Comparison of ENCODE assay signal across 27 mouse cellular contexts in the genomic region with DNA sequence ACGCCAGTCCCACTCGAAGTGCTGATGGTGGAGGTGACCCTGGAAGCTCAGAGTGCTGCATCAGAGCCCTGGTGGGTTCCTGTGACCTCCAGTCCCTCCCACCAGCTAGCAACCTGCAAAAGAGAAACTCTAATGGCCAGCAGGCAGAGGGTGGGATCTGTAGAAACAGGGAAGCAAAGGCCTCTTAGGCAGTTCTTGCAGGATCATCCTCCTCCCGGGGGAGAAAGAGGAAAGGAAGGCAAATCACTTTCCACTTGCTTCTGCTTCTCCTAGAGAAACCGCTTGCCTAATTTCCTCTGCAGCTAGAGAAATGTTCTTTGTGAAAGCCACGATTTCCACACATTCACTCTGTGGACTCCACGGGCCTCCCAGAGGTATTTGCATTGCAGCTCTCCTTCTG. TPM values are rescaled to one million over a fixed set of nuclear protein-coding genes. Genes with fewer than 3 reads are reported as not detected.
DNase-seq lines count a peak whose midpoint lies in the region; ATAC-seq and TF ChIP-seq lines count a peak whose summit lies in the region.
"Had no signal": no experiment of that assay in that cellular context is flagged by ENCODE, and none has a peak within 500 bp of the region (broad histone marks: within the 10 kb centered on the region; RNA-seq: fewer than 3 reads in every experiment).

No protein-coding gene starts in this region.

- intact Hi-C loops in heart, adult 2 months (cut with DNase I) = no loop called here

- no peaks in the 10 kb centered on the region for H3K9me3 ChIP-seq in lung, postnatal 0 days (ENCODE audit: low read length)
- H3K9me3 ChIP-seq: heart, embryonic 12.5 days; hindbrain, embryonic 15.5 days; liver, embryonic 15.5 days had no signal

- TF ChIP-seq POLR2A in heart, adult 2 months (IDR thresholded peaks at IDR 0.05; ENCODE audit: insufficient read depth, low read depth, low read length) = no peak
- TF ChIP-seq POLR2A in bone marrow, adult 2 months (IDR thresholded peaks at IDR 0.05; ENCODE audit: borderline replicate concordance, control insufficient read depth, low read depth, low read length) = no peak

- no peak overlapping the region for H3K27ac ChIP-seq in heart, adult 2 months
- no peak overlapping the region for H3K27ac ChIP-seq in lung, postnatal 0 days (ENCODE audit: low read length)
- peak overlapping the region; percentile 48 for H3K27ac ChIP-seq in bone marrow, adult 2 months (ENCODE audit: control insufficient read depth, insufficient read depth, low read depth, low read length, poor library complexity)
- H3K27ac ChIP-seq in layer of hippocampus, adult 2 months = no peak overlapping the region
- H3K27ac ChIP-seq: hindbrain, embryonic 15.5 days; liver, embryonic 15.5 days; stomach, postnatal 0 days had no signal

- no peaks in the 10 kb centered on the region for H3K4me1 ChIP-seq in heart, adult 2 months (ENCODE audit: control insufficient read depth, insufficient read depth, low read length)
- H3K4me1 ChIP-seq in lung, postnatal 0 days (ENCODE audit: insufficient read depth, low read depth, low read length) = no peaks in the 10 kb centered on the region
- peaks cover 6% of the 10 kb centered on the region for H3K4me1 ChIP-seq in bone marrow, adult 2 months (ENCODE audit: control insufficient read depth, insufficient read depth, low read length)
- H3K4me1 ChIP-seq: heart, embryonic 12.5 days; hindbrain, embryonic 15.5 days had no signal

- no peaks in the 10 kb centered on the region for H3K79me2 ChIP-seq in heart, adult 2 months (replicated peaks; ENCODE audit: control insufficient read depth, insufficient read depth, low read length)

- H3K36me3 ChIP-seq in heart, adult 2 months (ENCODE audit: control insufficient read depth, insufficient read depth, low read length) = no peaks in the 10 kb centered on the region
- H3K36me3 ChIP-seq in lung, postnatal 0 days (ENCODE audit: insufficient read depth, low read length) = no peaks in the 10 kb centered on the region
- H3K36me3 ChIP-seq: heart, embryonic 12.5 days; hindbrain, embryonic 15.5 days; liver, embryonic 15.5 days had no signal

- no peaks in the 10 kb centered on the region for H3K27me3 ChIP-seq in heart, adult 2 months (ENCODE audit: control insufficient read depth, insufficient read depth, low read length)
- no peaks in the 10 kb centered on the region for H3K27me3 ChIP-seq in lung, postnatal 0 days (replicated peaks; ENCODE audit: insufficient read depth, low read length)
- H3K27me3 ChIP-seq: heart, embryonic 12.5 days; hindbrain, embryonic 15.5 days; liver, embryonic 15.5 days had no signal

- peak; percentile 87 for DNase-seq in heart, adult 11 months
- no peak for DNase-seq in heart, adult 2 months
- peak; percentile 26 for DNase-seq in lung, postnatal 0 days (ENCODE audit: low spot score)
- no peak for DNase-seq in lung, postnatal 14 days
- no peak for DNase-seq in layer of hippocampus, adult 2 months (ENCODE audit: low spot score in 2 of 2)
- no peak for DNase-seq in gastrocnemius, adult 8-10 months (ENCODE audit: low spot score in 2 of 2)
- DNase-seq: cerebellum, adult 11 months; cerebellum, adult 9-11 months; gastrocnemius, postnatal 10 days; kidney, adult 2 months; kidney, postnatal 36 days; left cerebral cortex, postnatal 4 days; lung, postnatal 10 days; midbrain, embryonic 14.5 days; right cerebral cortex, adult 18-20 months; right cerebral cortex, postnatal 4 days; thymus, adult 18-20 months; thymus, postnatal 36 days had no signal

- no peak for TF ChIP-seq CTCF in heart, adult 2 months (IDR thresholded peaks at IDR 0.05)
- no peak for TF ChIP-seq CTCF in lung, postnatal 0 days (IDR thresholded peaks at IDR 0.05)
- no peak for TF ChIP-seq CTCF in bone marrow, adult 2 months (IDR thresholded peaks at IDR 0.05; ENCODE audit: control insufficient read depth, insufficient read depth, low read length)
- no peak for TF ChIP-seq CTCF in layer of hippocampus, adult 2 months (conservative IDR thresholded peaks at IDR 0.05)

- no peak overlapping the region for H3K4me2 ChIP-seq in lung, postnatal 0 days (replicated peaks; ENCODE audit: low read depth, low read length)
- H3K4me2 ChIP-seq: heart, embryonic 12.5 days; hindbrain, embryonic 15.5 days; liver, embryonic 15.5 days had no signal

- TF ChIP-seq EP300 in heart, adult 2 months (IDR thresholded peaks at IDR 0.05; ENCODE audit: insufficient read depth, low read depth, low read length) = no peak
- TF ChIP-seq EP300 in lung, postnatal 0 days (IDR thresholded peaks at IDR 0.05) = no peak

- ATAC-seq in lung, postnatal 0 days = no peak
- peak; percentile 64 for ATAC-seq in megakaryocyte, adult 5-6 weeks (ENCODE audit: poor library complexity, severe bottlenecking)
- ATAC-seq: forebrain, embryonic 16.5 days; inflammation-experienced regulatory T-cells, adult 6 months had no signal

- no peak overlapping the region for H3K4me3 ChIP-seq in heart, adult 2 months
- H3K4me3 ChIP-seq in lung, postnatal 0 days (ENCODE audit: low read depth, low read length) = no peak overlapping the region
- no peak overlapping the region for H3K4me3 ChIP-seq in bone marrow, adult 2 months (replicated peaks; ENCODE audit: control insufficient read depth, low read depth, low read length)
- H3K4me3 ChIP-seq in layer of hippocampus, adult 2 months = no peak overlapping the region
- H3K4me3 ChIP-seq: erythroblast, embryonic 14.5 days; heart, embryonic 12.5 days; hindbrain, embryonic 15.5 days; liver, embryonic 15.5 days had no signal

- H3K9ac ChIP-seq in heart, adult 2 months (ENCODE audit: low read depth, low read length) = no peak overlapping the region
- H3K9ac ChIP-seq in lung, postnatal 0 days (replicated peaks; ENCODE audit: low read depth) = no peak overlapping the region
- H3K9ac ChIP-seq: heart, embryonic 12.5 days; hindbrain, embryonic 15.5 days; liver, embryonic 15.5 days had no signal

- WGBS in heart, adult 2 months = 44% methylated on average over 6 of the region's 6 CpGs
- 53% methylated on average over 6 of the region's 6 CpGs for WGBS in lung, postnatal 0 days
- WGBS in bone marrow, adult 2 months = 10% methylated on average over 6 of the region's 6 CpGs

RNA-seq across cellular contexts. Expression of gene Fignl1, which starts 23.3 kb away (rescaled TPM):
- under 1 TPM; 0.21 to 0.30 TPM for total RNA-seq in heart, adult 2 months (2021)
- 0.15 and 1.2 TPM in 2 replicates for polyA plus RNA-seq in heart, adult 2 months (2012; rRNA removed)
- polyA plus RNA-seq in lung, postnatal 0 days (2015; fragmentation: Nextera tagmentation; extraction: Ambion mirVana) = 4.2 and 5.6 TPM in 2 replicates
- 24.9 and 39.4 TPM in 2 replicates for polyA plus RNA-seq in bone marrow, adult 2 months (2011; ENCODE audit: insufficient read depth, insufficient read length, low replicate concordance, missing spikeins)
- 45.4 and 46.4 TPM in 2 replicates for total RNA-seq in megakaryocyte, adult 5-6 weeks (2015)
- 64.2 and 65.6 TPM in 2 replicates for total RNA-seq in megakaryocyte, adult 5-6 weeks (2017)
- total RNA-seq in layer of hippocampus, adult 2 months (2021) = under 1 TPM; 0.61 to 0.67 TPM
- total RNA-seq in gastrocnemius, adult 8-10 months (2022) = under 1 TPM; 0.19 to 0.88 (median 0.29) TPM

Comparison
In these comparisons a context has a peak if more than half of its experiments do, and no peak if none do; other contexts are left out.
1. DNase-seq: peak in heart, adult 11 months (single experiment) and lung, postnatal 0 days (single experiment); none in heart, adult 2 months (0 of 2), lung, postnatal 14 days (single experiment), layer of hippocampus, adult 2 months (0 of 2) and gastrocnemius, adult 8-10 months (0 of 2).
2. RNA of gene Fignl1, which starts 23.3 kb away (total RNA-seq): 45.4 to 65.6 TPM in megakaryocyte, adult 5-6 weeks; 0.61 to 0.67 TPM in layer of hippocampus, adult 2 months, 0.21 to 0.30 TPM in heart, adult 2 months and 0.19 to 0.88 TPM in gastrocnemius, adult 8-10 months; every median in the first group is over 10 times any median in the second.